In genomic region chr4:135067805-135068204, GRCm38 (mm10) we compare ENCODE assay signal across 15 mouse cellular contexts. TPM values are rescaled to one million over a fixed set of nuclear protein-coding genes. Genes with fewer than 3 reads are reported as not detected.
DNase-seq lines count a peak whose midpoint lies in the region; ATAC-seq lines count a peak whose summit lies in the region.
"Had no signal": no experiment of that assay in that cellular context is flagged by ENCODE, and none has a peak within 500 bp of the region (broad histone marks: within the 10 kb centered on the region; RNA-seq: fewer than 3 reads in every experiment).

No protein-coding gene starts in this region.

- H3K4me3 ChIP-seq in megakaryocyte, embryonic 14.5 days (replicated peaks): peak overlapping the region; percentile 35
- no peak overlapping the region for H3K4me3 ChIP-seq in embryonic facial prominence, embryonic 10.5 days
- H3K4me3 ChIP-seq: embryonic facial prominence, embryonic 13.5 days; forebrain, embryonic 12.5 days had no signal

- peaks cover 88% of the 10 kb centered on the region for H3K4me1 ChIP-seq in megakaryocyte, embryonic 14.5 days
- H3K4me1 ChIP-seq in embryonic facial prominence, embryonic 10.5 days: peaks cover 18% of the 10 kb centered on the region
- H3K4me1 ChIP-seq: embryonic facial prominence, embryonic 15.5 days; forebrain, embryonic 12.5 days had no signal

- H3K27ac ChIP-seq in embryonic facial prominence, embryonic 10.5 days (replicated peaks): no peak overlapping the region
- H3K27ac ChIP-seq: embryonic facial prominence, embryonic 13.5 days; embryonic facial prominence, embryonic 15.5 days; forebrain, embryonic 12.5 days had no signal

- H3K27me3 ChIP-seq in megakaryocyte, embryonic 14.5 days (replicated peaks): no peaks in the 10 kb centered on the region
- H3K27me3 ChIP-seq in embryonic facial prominence, embryonic 10.5 days (replicated peaks; ENCODE audit: low read depth, poor library complexity, severe bottlenecking): peaks cover 23% of the 10 kb centered on the region
- H3K27me3 ChIP-seq: embryonic facial prominence, embryonic 13.5 days; embryonic facial prominence, embryonic 15.5 days; forebrain, embryonic 12.5 days; Patski had no signal

- 82% methylated on average over 7 of the region's 7 CpGs for WGBS in embryonic facial prominence, embryonic 10.5 days

- peaks cover 13% of the 10 kb centered on the region for H3K36me3 ChIP-seq in megakaryocyte, embryonic 14.5 days (replicated peaks; ENCODE audit: low read length)
- H3K36me3 ChIP-seq in embryonic facial prominence, embryonic 10.5 days (replicated peaks): no peaks in the 10 kb centered on the region
- H3K36me3 ChIP-seq: embryonic facial prominence, embryonic 13.5 days; embryonic facial prominence, embryonic 15.5 days; forebrain, embryonic 10.5 days; forebrain, embryonic 12.5 days; G1E had no signal

- peaks cover 11% of the 10 kb centered on the region for H3K9me3 ChIP-seq in megakaryocyte, embryonic 14.5 days
- no peaks in the 10 kb centered on the region for H3K9me3 ChIP-seq in embryonic facial prominence, embryonic 10.5 days
- H3K9me3 ChIP-seq: embryonic facial prominence, embryonic 13.5 days; embryonic facial prominence, embryonic 15.5 days; forebrain, embryonic 10.5 days; forebrain, embryonic 12.5 days; G1E had no signal

- DNase-seq in induced T-regulatory cell, adult 2 months (ENCODE audit: low read depth): peak; percentile 48
- DNase-seq in embryonic facial prominence, embryonic 10.5 days (ENCODE audit: low spot score): no peak
- no peak for DNase-seq in lung, postnatal 10 days

- ATAC-seq in megakaryocyte, adult 5-6 weeks (ENCODE audit: poor library complexity, severe bottlenecking): no peak
- ATAC-seq: forebrain, embryonic 16.5 days had no signal

RNA-seq across cellular contexts. Expression of gene Runx3, which starts 52.6 kb away (rescaled TPM):
- 128 and 414 TPM in 2 replicates for polyA plus RNA-seq in megakaryocyte, embryonic 14.5 days (2012; ENCODE audit: insufficient read depth, low replicate concordance)
- total RNA-seq in megakaryocyte, adult 5-6 weeks (2015): 18.1 and 20.8 TPM in 2 replicates
- 4.3 and 6.5 TPM in 2 replicates for total RNA-seq in megakaryocyte, adult 5-6 weeks (2017)
- polyA plus RNA-seq in embryonic facial prominence, embryonic 10.5 days (2016; fragmentation: Nextera tagmentation; extraction: Ambion mirVana): 0.04 TPM in 2 replicates
- polyA plus RNA-seq: cerebellum, adult 2 months; cortical plate, adult 2 months; forebrain, embryonic 14.5 days; forebrain, embryonic 16.5 days had no signal

Comparison
In these comparisons a context has a peak if more than half of its experiments do, and no peak if none do; other contexts are left out.
1. RNA of gene Runx3, which starts 52.6 kb away (polyA plus RNA-seq): 128 to 414 TPM in megakaryocyte, embryonic 14.5 days; 0.04 TPM in embryonic facial prominence, embryonic 10.5 days; every median in the first group is over 100 times any median in the second.